Mouse (Mus musculus) embryonic facial prominence, embryonic 13.5 days (tissue): ENCODE data around the gene Pnpo. TPM values are rescaled to one million over a fixed set of nuclear protein-coding genes. Genes with fewer than 3 reads are reported as not detected.

Experiments used
- ATAC-seq: fragments of 200-750 bp; cut with Nextera tagmentation; 2 replicates; pipeline ENCODE4 v1.8.0; 2017; ENCODE audit warnings: low read depth; ENCODE audit not compliant: insufficient number of reproducible peaks, insufficient read depth, low FRiP score, low TSS enrichment
- H3K27ac ChIP-seq: fragments of 300-500 bp; sonication (generic); 2 replicates; pipeline ENCODE4 v1.5.1; 2015; ENCODE audit warnings: moderate library complexity, mild to moderate bottlenecking, inconsistent platforms
- H3K27me3 ChIP-seq: fragments of 300-500 bp; sonication (generic); 2 replicates; pipeline ENCODE4 v1.6.1; 2015; ENCODE audit warnings: mild to moderate bottlenecking, inconsistent platforms
- H3K36me3 ChIP-seq: fragments of 300-500 bp; sonication (generic); 2 replicates; pipeline ENCODE4 v1.6.1; 2015; ENCODE audit warnings: mild to moderate bottlenecking, inconsistent platforms
- H3K4me1 ChIP-seq: fragments of 300-500 bp; sonication (generic); 2 replicates; pipeline ENCODE4 v1.6.1; 2015; ENCODE audit warnings: inconsistent platforms
- H3K4me2 ChIP-seq: fragments of 300-500 bp; sonication (generic); 2 replicates; pipeline ENCODE4 v1.6.1; 2015; ENCODE audit warnings: moderate library complexity, mild to moderate bottlenecking, inconsistent platforms
- H3K4me3 ChIP-seq: fragments of 300-500 bp; sonication (generic); 2 replicates; pipeline ENCODE4 v1.5.1; 2015; ENCODE audit warnings: mild to moderate bottlenecking, inconsistent platforms
- H3K9ac ChIP-seq: fragments of 300-500 bp; sonication (generic); 2 replicates; pipeline ENCODE4 v1.6.1; 2015; ENCODE audit warnings: mild to moderate bottlenecking, inconsistent platforms
- H3K9me3 ChIP-seq: fragments of 300-500 bp; sonication (generic); 2 replicates; pipeline ENCODE4 v1.6.1; 2016; ENCODE audit warnings: inconsistent platforms
- WGBS: fragments of 180-500 bp; shearing (Covaris S2); methylation state at CpG from one replicate; pipeline ENCODE4 v1.1.7; 2015; ENCODE audit warnings: mixed read lengths; 5-methylcytosine and 5-hydroxymethylcytosine counted together
- polyA plus RNA-seq: library from polyadenylated mRNA; unstranded; fragments of >200 nt; fragmentation: Nextera tagmentation; extraction: Ambion mirVana; gene quantifications from 2 replicates; pipeline ENCODE4 v1.2.1, GENCODE M21; 2015

Gene Pnpo
- polyA plus RNA-seq, 1 experiment from 2014 or later = 19.9 TPM

DNA sequence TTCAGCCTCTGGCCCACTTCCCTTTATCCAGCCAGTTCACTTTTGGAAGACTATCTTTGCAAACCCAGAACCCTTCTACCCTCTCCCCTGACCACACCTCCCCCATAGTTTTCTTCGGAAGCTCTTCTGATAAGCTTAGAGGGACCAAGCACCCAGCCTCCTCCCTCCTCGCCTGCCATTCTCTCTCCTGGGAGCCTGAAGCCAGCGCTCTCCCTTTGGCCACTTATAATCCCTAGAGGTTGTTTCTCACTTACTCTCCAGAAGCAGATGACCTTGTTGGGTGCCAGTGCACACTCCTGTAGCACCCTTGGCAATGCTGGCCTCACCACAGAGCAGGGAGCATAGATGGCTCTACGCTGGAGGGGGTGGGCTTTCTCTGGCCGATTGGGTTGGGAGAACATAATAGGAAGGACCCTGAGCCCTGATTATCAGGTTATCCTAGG, 25.5 kb upstream of the Pnpo start:
- Histone ChIP-seq H3K4me2 (no peak overlapping the region), H3K27ac (peak overlapping the region; percentile 58), H3K9ac (0 out of 2 replicates have a peak overlapping the region, but pooled peaks have one; percentile 51), H3K4me1 (peaks cover 42% of the 10 kb centered on the region), H3K27me3 (no peaks in the 10 kb centered on the region), H3K4me3 (no peak overlapping the region), H3K9me3 (no peaks in the 10 kb centered on the region), H3K36me3 (no peaks in the 10 kb centered on the region)
- 82% methylated on average over 5 of the region's 5 CpGs for WGBS
- ATAC-seq = no peak

DNA sequence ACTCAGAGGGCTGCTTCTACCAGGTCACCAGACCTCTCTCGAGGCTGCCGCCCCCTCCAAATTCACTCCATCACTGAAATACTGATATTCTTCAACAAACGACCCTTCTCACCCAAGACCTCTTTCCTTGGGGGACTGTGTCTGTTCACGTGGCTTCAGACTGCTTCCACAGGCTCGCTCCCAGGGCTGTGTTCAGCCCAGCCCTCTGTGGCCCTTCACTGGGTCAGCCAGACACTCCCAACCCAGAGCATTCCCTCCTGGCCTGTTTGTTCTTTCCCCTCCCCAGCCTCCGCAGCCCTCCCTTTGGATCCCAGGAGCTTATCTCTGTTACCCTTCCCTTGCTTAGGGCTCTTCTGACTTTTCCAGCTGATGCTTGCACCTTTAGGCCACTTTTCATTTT, 24.7 kb upstream of the Pnpo start:
- 57% methylated on average over 6 of the region's 6 CpGs for WGBS
- Histone ChIP-seq H3K4me1 (peaks cover 35% of the 10 kb centered on the region), H3K27ac (no peak overlapping the region), H3K27me3 (no peaks in the 10 kb centered on the region), H3K36me3 (no peaks in the 10 kb centered on the region), H3K9me3 (no peaks in the 10 kb centered on the region), H3K4me2 (no peak overlapping the region), H3K4me3 (no peak overlapping the region), H3K9ac (no peak overlapping the region)
- ATAC-seq = no peak

DNA sequence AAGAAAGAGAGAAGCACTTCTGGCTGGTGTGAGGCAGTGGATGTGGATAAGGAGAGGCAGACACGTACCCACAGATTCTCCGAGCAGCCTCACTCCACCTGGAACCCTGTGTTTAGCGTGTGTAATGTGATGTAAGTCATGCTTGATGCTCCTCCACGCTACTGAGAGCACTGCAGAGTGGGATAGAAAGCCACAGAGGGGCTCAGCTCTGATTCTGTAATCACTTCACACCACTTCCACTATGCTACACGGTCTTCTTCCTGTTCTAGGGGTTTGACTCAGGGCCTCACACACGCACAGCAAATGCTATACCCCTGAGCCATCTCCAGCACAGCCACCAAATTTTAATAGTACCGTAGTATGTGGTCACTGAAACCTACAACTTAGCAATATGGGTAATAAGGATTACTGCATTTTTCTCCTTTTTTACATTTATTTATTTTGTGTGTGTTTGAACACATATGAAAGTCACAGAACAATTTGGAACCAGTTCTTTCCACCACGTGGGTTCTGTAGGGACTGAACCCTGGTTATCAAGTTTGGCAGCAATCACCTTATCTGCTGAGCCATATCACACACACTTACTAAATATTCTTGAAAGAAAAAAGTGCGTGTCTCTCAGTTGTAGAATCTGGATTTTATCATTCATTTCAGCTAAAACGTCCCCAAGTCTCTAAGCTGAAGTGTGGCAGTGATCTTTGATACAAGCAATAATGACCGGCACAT, 23.9 kb upstream of the Pnpo start:
- Histone ChIP-seq H3K4me3 (no peak overlapping the region), H3K27me3 (no peaks in the 10 kb centered on the region), H3K9me3 (no peaks in the 10 kb centered on the region), H3K36me3 (peaks cover 5% of the 10 kb centered on the region), H3K9ac (peak overlapping the region; percentile 16; the same call in 1 of the 2 replicates), H3K4me2 (no peak overlapping the region), H3K27ac (0 out of 2 replicates have a peak overlapping the region, but pooled peaks have one; percentile 5), H3K4me1 (peaks cover 32% of the 10 kb centered on the region)
- no peak for ATAC-seq
- WGBS = 77% methylated on average over 11 of the region's 11 CpGs

DNA sequence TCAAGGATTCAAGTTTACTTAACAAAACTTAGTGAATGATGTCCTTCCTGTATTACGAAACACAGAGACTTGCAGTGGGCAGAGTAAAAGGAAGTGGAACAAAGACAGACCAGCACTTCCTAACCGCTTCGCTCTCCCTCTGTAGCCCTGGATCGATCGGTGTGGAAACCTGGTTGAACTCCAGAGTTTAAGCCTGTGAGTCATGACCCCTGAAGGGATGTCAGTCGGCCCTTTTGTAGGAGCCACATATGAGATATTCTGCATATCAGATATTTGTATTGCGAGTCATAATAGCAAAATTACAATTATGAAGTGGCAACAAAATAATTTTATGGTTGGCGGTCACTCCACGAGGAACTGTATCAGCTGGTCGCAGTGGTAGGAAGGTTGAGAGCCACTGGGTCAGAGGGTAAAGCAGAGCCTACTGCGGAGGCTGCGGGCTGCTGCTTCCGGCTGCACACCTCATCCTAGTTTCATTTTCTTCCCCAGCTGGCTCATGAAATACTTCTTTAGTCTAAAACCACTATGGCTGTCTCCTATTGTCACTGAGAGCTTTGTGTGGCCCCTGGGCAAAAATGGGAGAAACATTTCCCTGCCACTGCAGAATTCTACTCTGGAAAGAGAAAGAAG, 23.2 kb upstream of the Pnpo start:
- Histone ChIP-seq H3K27me3 (no peaks in the 10 kb centered on the region), H3K4me3 (no peak overlapping the region), H3K27ac (0 out of 2 replicates have a peak overlapping the region, but pooled peaks have one; percentile 5), H3K9me3 (no peaks in the 10 kb centered on the region), H3K4me1 (peaks cover 25% of the 10 kb centered on the region), H3K4me2 (no peak overlapping the region), H3K9ac (peak overlapping the region; percentile 16; the same call in 1 of the 2 replicates), H3K36me3 (peaks cover 10% of the 10 kb centered on the region)
- no peak for ATAC-seq
- 86% methylated on average over 13 of the region's 13 CpGs for WGBS

DNA sequence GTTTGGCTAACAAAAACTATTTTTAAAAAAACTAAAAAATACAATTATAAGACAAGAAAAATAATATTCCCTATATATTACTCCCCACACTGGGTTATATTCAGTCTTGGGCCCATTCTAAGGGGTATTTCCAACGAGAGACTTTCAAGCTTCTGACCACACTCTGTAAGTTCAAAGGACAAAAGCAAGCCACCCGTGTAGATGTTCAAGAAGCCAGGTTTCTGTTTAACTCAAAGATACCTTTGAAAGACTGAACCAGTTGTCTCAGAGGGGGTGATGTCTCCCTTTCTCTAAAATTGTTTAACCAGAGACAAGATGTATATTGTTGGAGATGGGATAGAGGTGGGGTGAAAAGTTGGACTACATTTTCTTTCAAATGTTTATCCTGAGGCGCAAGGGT, 22.4 kb upstream of the Pnpo start:
- Histone ChIP-seq H3K27ac (no peak overlapping the region), H3K4me3 (no peak overlapping the region), H3K9ac (no peak overlapping the region), H3K4me1 (peaks cover 21% of the 10 kb centered on the region), H3K4me2 (no peak overlapping the region), H3K27me3 (no peaks in the 10 kb centered on the region), H3K9me3 (no peaks in the 10 kb centered on the region), H3K36me3 (peaks cover 18% of the 10 kb centered on the region)
- no peak for ATAC-seq
- WGBS = 85% methylated on average over 3 of the region's 3 CpGs

DNA sequence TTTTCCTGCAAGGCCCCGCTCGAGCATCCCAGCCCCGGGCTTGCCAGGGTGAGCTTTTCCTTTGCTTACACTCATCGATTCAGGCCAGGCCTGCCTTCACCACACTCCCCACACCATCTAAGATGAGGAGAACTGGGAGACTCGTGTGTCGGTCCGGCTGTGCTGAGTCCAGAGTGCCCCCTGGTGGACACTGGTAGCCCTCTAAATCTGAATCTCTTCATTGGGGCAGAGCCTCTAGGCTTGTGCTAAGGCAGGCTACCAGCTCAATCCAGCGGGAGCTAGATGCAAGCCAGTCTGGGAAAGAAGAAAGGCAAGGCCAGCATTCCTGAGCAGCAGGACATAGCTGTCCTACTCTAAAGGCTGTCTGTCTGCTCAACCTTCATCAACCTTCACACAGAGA, 19.8 kb upstream of the Pnpo start:
- no peak for ATAC-seq
- no peak overlapping the region for H3K4me2 ChIP-seq
- no peak overlapping the region for H3K9ac ChIP-seq
- WGBS = 22% methylated on average over 8 of the region's 8 CpGs
- no peaks in the 10 kb centered on the region for H3K27me3 ChIP-seq
- peaks cover 5% of the 10 kb centered on the region; the same call in 1 of the 2 replicates for H3K4me1 ChIP-seq
- H3K27ac ChIP-seq = no peak overlapping the region
- no peak overlapping the region for H3K4me3 ChIP-seq
- H3K9me3 ChIP-seq = no peaks in the 10 kb centered on the region
- H3K36me3 ChIP-seq = peaks cover 42% of the 10 kb centered on the region

DNA sequence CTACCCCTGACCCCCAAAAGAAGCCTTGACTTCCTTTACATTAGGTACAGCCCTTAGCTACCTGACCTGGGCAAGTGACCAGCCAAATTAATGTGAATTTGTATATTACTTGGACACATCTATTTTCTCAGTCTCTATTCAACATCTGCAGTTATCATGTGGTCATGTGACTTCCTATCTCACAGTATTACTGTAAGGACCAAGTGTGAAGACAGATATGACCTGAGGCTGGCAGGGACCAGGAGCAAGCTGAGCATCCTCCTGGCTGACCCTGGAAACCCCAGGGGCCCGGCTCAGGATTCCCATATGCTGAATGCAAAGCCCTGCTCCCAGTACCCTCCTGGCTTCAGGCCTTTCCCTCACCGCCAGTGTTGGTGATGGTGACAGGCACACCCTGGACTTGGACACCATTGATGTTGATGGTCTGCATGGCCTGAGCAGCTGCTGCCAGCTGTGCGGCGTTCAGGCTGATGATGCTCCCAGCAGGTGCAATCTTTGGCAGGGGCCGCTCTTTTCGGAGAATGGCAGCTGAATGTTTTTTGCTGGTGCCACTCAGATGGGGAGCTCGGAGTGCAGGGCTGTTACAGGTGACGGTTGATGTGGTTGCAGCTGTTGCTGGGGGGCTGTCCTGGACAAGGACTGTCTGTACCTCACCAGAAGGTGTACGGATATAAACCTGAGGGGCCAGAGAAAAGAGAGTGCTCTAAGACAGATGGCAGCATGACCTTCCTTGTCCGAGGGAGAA, 13.4 kb upstream of the Pnpo start:
- no peak overlapping the region for H3K4me2 ChIP-seq
- WGBS = 89% methylated on average over 10 of the region's 10 CpGs
- no peak overlapping the region for H3K27ac ChIP-seq
- no peak overlapping the region for H3K9ac ChIP-seq
- ATAC-seq = no peak
- no peak overlapping the region for H3K4me3 ChIP-seq
- H3K36me3 ChIP-seq = peaks cover 89% of the 10 kb centered on the region
- no peaks in the 10 kb centered on the region for H3K27me3 ChIP-seq
- no peaks in the 10 kb centered on the region for H3K4me1 ChIP-seq
- H3K9me3 ChIP-seq = no peaks in the 10 kb centered on the region

DNA sequence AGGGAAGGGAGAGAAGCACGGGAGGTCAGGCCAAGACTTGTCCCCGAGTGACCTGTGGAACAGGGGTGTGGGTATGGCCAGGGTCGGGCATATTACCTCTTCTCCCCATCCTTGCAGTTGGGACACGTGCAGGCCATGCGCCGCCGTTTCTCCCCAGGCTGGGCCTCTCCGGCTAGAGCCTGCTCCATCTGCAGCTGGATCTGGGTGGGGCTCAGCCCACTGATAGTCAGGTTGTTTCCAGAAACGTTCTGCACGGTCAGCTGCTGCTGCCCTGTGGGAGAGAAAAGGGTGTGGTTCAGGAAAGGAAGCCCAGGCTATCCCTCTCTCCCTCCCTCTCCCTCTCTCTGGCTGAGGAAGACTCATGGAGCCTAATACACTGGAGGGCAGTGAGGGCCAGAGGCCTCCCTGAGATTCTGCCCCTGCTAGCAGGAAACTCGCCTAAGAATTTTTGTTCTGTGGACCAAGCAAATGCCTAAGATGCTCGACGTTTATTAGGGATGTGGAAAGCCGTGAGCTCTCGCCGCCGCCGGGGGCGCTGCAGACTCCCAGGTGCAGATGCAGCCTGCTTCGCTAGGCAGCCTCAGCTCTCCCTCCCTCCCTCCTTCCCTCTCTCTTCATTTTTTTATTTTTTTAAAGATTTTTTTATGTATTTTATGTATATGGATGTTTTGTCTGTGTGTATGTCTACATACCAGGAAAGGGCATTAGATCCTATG, 12.4 kb upstream of the Pnpo start:
- Histone ChIP-seq H3K9ac (no peak overlapping the region), H3K4me2 (no peak overlapping the region), H3K27me3 (no peaks in the 10 kb centered on the region), H3K27ac (no peak overlapping the region), H3K4me1 (no peaks in the 10 kb centered on the region), H3K36me3 (peaks cover 91% of the 10 kb centered on the region), H3K4me3 (no peak overlapping the region), H3K9me3 (no peaks in the 10 kb centered on the region)
- WGBS = 56% methylated on average over 20 of the region's 20 CpGs
- ATAC-seq = no peak

DNA sequence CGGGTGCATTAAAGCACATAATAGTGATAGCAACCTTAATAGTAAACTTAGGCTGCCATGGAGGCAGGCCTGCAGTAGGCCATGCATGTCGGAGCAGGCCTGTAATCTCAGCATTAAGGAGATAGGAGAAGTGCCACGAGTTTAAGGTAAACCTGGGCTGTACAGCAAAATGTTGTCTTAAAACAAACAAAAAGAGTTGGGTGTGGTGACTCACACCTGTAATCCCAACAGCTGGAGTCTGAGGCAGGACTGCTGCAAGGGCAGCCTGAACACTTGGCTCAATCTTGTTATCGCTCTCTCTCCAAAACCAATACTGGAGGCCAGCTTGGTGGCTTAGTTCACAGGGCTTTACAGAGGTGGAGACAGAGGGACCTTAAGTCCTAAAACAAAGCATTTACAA, 11.3 kb upstream of the Pnpo start:
- Histone ChIP-seq H3K27me3 (no peaks in the 10 kb centered on the region), H3K9me3 (no peaks in the 10 kb centered on the region; the same call in 1 of the 2 replicates), H3K36me3 (peaks cover 92% of the 10 kb centered on the region), H3K4me2 (no peak overlapping the region), H3K4me3 (no peak overlapping the region), H3K4me1 (no peaks in the 10 kb centered on the region), H3K9ac (no peak overlapping the region), H3K27ac (no peak overlapping the region)
- 87% methylated on average over 4 of the region's 4 CpGs for WGBS
- ATAC-seq = no peak

DNA sequence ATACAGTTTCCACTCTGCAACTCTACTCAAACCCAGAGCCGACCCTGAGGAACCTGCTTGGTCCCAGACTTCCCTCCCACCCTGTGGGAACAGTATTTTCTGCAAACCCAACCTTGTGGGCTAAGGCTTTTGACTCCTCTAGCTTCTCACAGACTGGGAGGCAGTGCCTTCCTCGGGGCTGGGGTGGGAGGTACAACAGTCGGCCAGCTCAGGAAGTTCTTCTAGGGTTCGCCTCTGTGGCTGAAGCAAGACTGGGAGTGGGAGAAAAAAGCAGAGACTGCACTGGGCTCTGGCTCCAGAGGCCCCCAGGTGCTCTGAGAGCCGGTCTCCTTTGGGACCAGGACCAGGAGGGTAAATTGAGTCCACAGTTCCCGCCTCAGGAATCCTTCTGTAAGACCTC, 9.1 kb upstream of the Pnpo start:
- H3K4me2 ChIP-seq = no peak overlapping the region
- no peak overlapping the region for H3K9ac ChIP-seq
- no peaks in the 10 kb centered on the region; the same call in 1 of the 2 replicates for H3K9me3 ChIP-seq
- H3K27me3 ChIP-seq = no peaks in the 10 kb centered on the region
- no peak overlapping the region for H3K4me3 ChIP-seq
- no peak overlapping the region for H3K27ac ChIP-seq
- ATAC-seq = no peak; the same call in 1 of the 2 replicates
- WGBS = 67% methylated on average over 6 of the region's 6 CpGs
- H3K36me3 ChIP-seq = peaks cover 85% of the 10 kb centered on the region
- H3K4me1 ChIP-seq = no peaks in the 10 kb centered on the region

DNA sequence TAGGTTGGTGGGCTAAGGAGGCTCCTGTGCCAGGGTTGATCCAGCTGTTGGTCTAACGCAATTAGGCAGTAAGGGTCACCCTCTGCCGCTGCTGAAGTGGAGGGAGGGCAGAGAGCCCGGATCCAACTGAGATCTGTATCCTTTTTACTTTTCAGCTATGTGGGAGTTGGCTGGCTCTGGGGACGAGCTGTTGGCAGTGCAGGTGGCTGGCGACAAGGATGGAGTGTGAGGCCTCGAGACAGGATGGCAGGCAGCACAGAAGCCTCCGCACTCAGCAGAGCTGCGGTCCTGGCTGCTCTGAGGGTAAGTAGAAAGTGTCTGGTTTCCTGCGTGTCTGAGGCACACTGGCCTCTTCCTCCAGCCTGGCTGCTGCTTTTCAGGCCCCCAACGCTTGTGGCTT, 8.6 kb upstream of the Pnpo start:
- Histone ChIP-seq H3K4me1 (no peaks in the 10 kb centered on the region), H3K27ac (no peak overlapping the region), H3K9ac (no peak overlapping the region), H3K4me3 (no peak overlapping the region), H3K9me3 (no peaks in the 10 kb centered on the region; the same call in 1 of the 2 replicates), H3K36me3 (peaks cover 80% of the 10 kb centered on the region), H3K4me2 (no peak overlapping the region), H3K27me3 (no peaks in the 10 kb centered on the region)
- no peak for ATAC-seq
- WGBS = 84% methylated on average over 10 of the region's 10 CpGs
